Mouse (Mus musculus) large intestine, adult 2 months (tissue): Measurements from ENCODE around the gene Smim1. TPM values are rescaled to one million over a fixed set of nuclear protein-coding genes. Genes with fewer than 3 reads are reported as not detected.
A peak's percentile ranks its signal among the peaks of the same experiment; 100 is the strongest.

Experiments used
- DNase-seq: peaks from one replicate; pipeline ENCODE4 v3.0.0-alpha.2; 2012; ENCODE audit warnings: low read depth, low spot score
- WGBS: fragments of 180-500 bp; shearing (Covaris S2); methylation state at CpG from one replicate; pipeline ENCODE4 v1.1.7; 2018; 5-methylcytosine and 5-hydroxymethylcytosine counted together
- polyA plus RNA-seq: library from polyadenylated mRNA; depleted of rRNA; stranded (reverse); fragments of >200 nt; gene quantifications from 2 replicates; pipeline ENCODE4 v1.2.3, GENCODE M21; 2012

Smim1 gene
- polyA plus RNA-seq, 1 experiment, result 15.6 TPM

- no peak for DNase-seq
- WGBS, result 49% methylated on average over 4 of the region's 4 CpGs
These were observed 3.2 kb downstream of the Smim1 start for GRCm38 (mm10) chr4:154022844-154023243.

GRCm38 (mm10) chr4:154022407-154022806, 3.6 kb downstream of the Smim1 start:
- no peak for DNase-seq
- 57% methylated on average over 4 of the region's 4 CpGs for WGBS

- DNase-seq, result no peak
- WGBS, result 86% methylated on average over 9 of the region's 9 CpGs
These were observed 4.6 kb downstream of the Smim1 start for GRCm38 (mm10) chr4:154021432-154021831.

GRCm38 (mm10) chr4:154019571-154019970, 6.5 kb downstream of the Smim1 start:
- WGBS, result 58% methylated on average over 7 of the region's 7 CpGs

GRCm38 (mm10) chr4:154015476-154015875, 10.6 kb downstream of the Smim1 start:
- WGBS, result 91% methylated on average over 11 of the region's 11 CpGs
- DNase-seq, result no peak

More at GRCm38 (mm10) chr4:154019571-154019970, 6.5 kb downstream of the Smim1 start:
- no peak for DNase-seq

- no peak for DNase-seq
- WGBS, result under 1% methylated on average over 55 of the region's 55 CpGs
These were observed 13.7 kb downstream of the Smim1 start for GRCm38 (mm10) chr4:154012132-154012882.

- DNase-seq, result peak; percentile 51
These were observed 14.4 kb downstream of the Smim1 start, which contains the start of gene Lrrc47 for GRCm38 (mm10) chr4:154011646-154012089. TSS of gene Lrrc47 (plus strand) at chr4:154011731.

GRCm38 (mm10) chr4:154010907-154011645, 15.0 kb downstream of the Smim1 start:
- 28% methylated on average over 13 of the region's 13 CpGs for WGBS
- no peak for DNase-seq

More at GRCm38 (mm10) chr4:154011646-154012089, 14.4 kb downstream of the Smim1 start, which contains the start of gene Lrrc47:
- WGBS, result under 1% methylated on average over 59 of the region's 59 CpGs

GRCm38 (mm10) chr4:154007759-154008158, 18.3 kb downstream of the Smim1 start:
- 57% methylated on average over 4 of the region's 4 CpGs for WGBS
- DNase-seq, result no peak

GRCm38 (mm10) chr4:154006264-154006663, 19.8 kb downstream of the Smim1 start:
- WGBS, result 89% methylated on average over 6 of the region's 6 CpGs
- DNase-seq, result no peak

- WGBS, result 89% methylated on average over 5 of the region's 5 CpGs
- no peak for DNase-seq
These were observed 20.5 kb downstream of the Smim1 start for GRCm38 (mm10) chr4:154005488-154005887.

GRCm38 (mm10) chr4:153993505-153993904, 32.5 kb downstream of the Smim1 start:
- WGBS, result 94% methylated on average over 8 of the region's 8 CpGs
- DNase-seq, result no peak

- no peak for DNase-seq
- WGBS, result 89% methylated on average over 10 of the region's 10 CpGs
These were observed 33.3 kb downstream of the Smim1 start for GRCm38 (mm10) chr4:153992715-153993114.

- DNase-seq, result no peak
- WGBS, result 94% methylated on average over 11 of the region's 11 CpGs
These were observed 45.6 kb downstream of the Smim1 start for GRCm38 (mm10) chr4:153980470-153980869.

- DNase-seq, result no peak
- WGBS, result 75% methylated on average over 10 of the region's 10 CpGs
These were observed 46.8 kb downstream of the Smim1 start for GRCm38 (mm10) chr4:153979243-153979642.

GRCm38 (mm10) chr4:153975768-153976167, 50.3 kb downstream of the Smim1 start:
- no peak for DNase-seq
- 28% methylated on average over 6 of the region's 6 CpGs for WGBS

- no peak for DNase-seq
- WGBS, result under 1% methylated on average over 33 of the region's 33 CpGs
These were observed 50.8 kb downstream of the Smim1 start for GRCm38 (mm10) chr4:153975292-153975662.

GRCm38 (mm10) chr4:153974431-153975291, 51.4 kb downstream of the Smim1 start, which contains the start of the genes Dffb and Cep104:
TSS of gene Dffb (minus strand) at chr4:153975126.
TSS of gene Cep104 (plus strand) at chr4:153975194.
- WGBS, result under 1% methylated on average over 68 of the region's 68 CpGs
- DNase-seq, result peak; percentile 62
